Mouse (Mus musculus): ENCODE measurements around the gene Dock1.

DNA sequence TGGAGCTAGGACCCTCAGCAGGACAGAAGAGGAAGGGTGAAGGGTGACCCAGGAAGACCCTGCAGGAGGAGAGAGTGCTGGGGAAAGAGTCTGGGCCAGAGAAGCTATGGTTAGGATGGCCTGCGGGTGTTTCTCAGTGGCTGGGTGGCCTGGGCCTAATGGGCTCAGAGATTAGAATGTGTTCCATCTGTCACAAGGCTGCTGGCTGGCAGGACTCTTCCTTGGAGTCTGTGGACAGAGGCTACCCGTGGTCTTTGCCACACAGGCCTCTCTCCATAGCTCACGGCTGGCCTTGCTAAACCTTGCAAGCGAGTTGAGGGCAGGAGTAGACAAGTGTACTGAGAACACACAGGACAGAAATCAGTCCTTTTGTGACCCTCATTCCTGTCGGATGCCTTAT lies 32.0 kb downstream of the Dock1 start:
- TF ChIP-seq CTCF (IDR thresholded peaks at IDR 0.05; ENCODE audit: low read depth, low read length) (no peak), GATA1 (IDR thresholded peaks at IDR 0.05; ENCODE audit: borderline replicate concordance, low read length) (no peak), POLR2AphosphoS5 (IDR thresholded peaks at IDR 0.05; ENCODE audit: insufficient replicate concordance, low read depth, low read length) (no peak), TAL1 (conservative IDR thresholded peaks at IDR 0.05; ENCODE audit: low read depth, low read length) (no peak)
